Mouse (Mus musculus) bone marrow, adult 2 months (tissue): ENCODE results near the gene Tctn1.

Experiments used
- CTCF ChIP-seq: fragments of 200-500 bp; IDR thresholded peaks from 2 replicates; pipeline ENCODE4 v1.5.1; 2011; ENCODE audit warnings: low read length, control low read depth; ENCODE audit not compliant: control insufficient read depth, insufficient read depth
- POLR2A ChIP-seq: fragments of 200-500 bp; IDR thresholded peaks from 2 replicates; pipeline ENCODE4 v1.6.1; 2011; ENCODE audit warnings: low read depth, mild to moderate bottlenecking, control low read depth, low read length, borderline replicate concordance; ENCODE audit not compliant: control insufficient read depth

GRCm38 (mm10) chr5:122208909-122209308 lies 55.4 kb downstream of the Tctn1 start:
- TF ChIP-seq CTCF = no peak
- TF ChIP-seq POLR2A = no peak
